Mouse (Mus musculus) heart, adult 2 months (tissue): ENCODE measurements around the gene Ift27. TPM values are rescaled to one million over a fixed set of nuclear protein-coding genes. Genes with fewer than 3 reads are reported as not detected.

ENCODE experiments used
- DNase-seq, 2 experiments: peaks; one replicate each; pipeline ENCODE4 v3.0.0; 2021
- H3K27ac ChIP-seq: fragments of 200-600 bp; 2 replicates; pipeline ENCODE4 v1.8.1; 2022
- H3K27me3 ChIP-seq: fragments of 200-500 bp; 2 replicates; pipeline ENCODE4 v1.6.1; 2012; ENCODE audit warnings: mild to moderate bottlenecking, low read length, inconsistent platforms, mixed read lengths; ENCODE audit not compliant: control insufficient read depth, insufficient read depth
- H3K36me3 ChIP-seq: fragments of 200-500 bp; 2 replicates; pipeline ENCODE4 v1.6.1; 2012; ENCODE audit warnings: low read length, inconsistent platforms; ENCODE audit not compliant: control insufficient read depth, insufficient read depth
- H3K4me1 ChIP-seq: fragments of 200-500 bp; 2 replicates; pipeline ENCODE4 v1.6.1; 2011; ENCODE audit warnings: low read length; ENCODE audit not compliant: control insufficient read depth, insufficient read depth
- H3K4me3 ChIP-seq: fragments of 200-600 bp; 2 replicates; pipeline ENCODE4 v1.8.1; 2022
- H3K79me2 ChIP-seq: fragments of 200-500 bp; replicated peaks from 2 replicates; pipeline ENCODE4 v1.6.1; 2012; ENCODE audit warnings: mild to moderate bottlenecking, inconsistent platforms, low read length, moderate library complexity, mixed read lengths; ENCODE audit not compliant: control insufficient read depth, insufficient read depth
- H3K9ac ChIP-seq: fragments of 200-500 bp; 2 replicates; pipeline ENCODE4 v1.6.1; 2012; ENCODE audit warnings: low read depth, mild to moderate bottlenecking, control low read depth, inconsistent platforms, low read length, mixed read lengths
- CTCF ChIP-seq: fragments of 200-600 bp; IDR thresholded peaks from 2 replicates; pipeline ENCODE4 v1.8.1; 2022; ENCODE audit warnings: antibody characterized with exemption, mild to moderate bottlenecking, moderate library complexity
- EP300 ChIP-seq: fragments of 200-500 bp; IDR thresholded peaks from 2 replicates; pipeline ENCODE4 v1.6.1; 2011; ENCODE audit warnings: low read depth, low read length, control low read depth; ENCODE audit not compliant: insufficient read depth
- POLR2A ChIP-seq: fragments of 200-500 bp; IDR thresholded peaks from 2 replicates; pipeline ENCODE4 v1.6.1; 2011; ENCODE audit warnings: mild to moderate bottlenecking, low read depth, low read length, control low read depth; ENCODE audit not compliant: insufficient read depth
- WGBS: fragments of 180-500 bp; shearing (Covaris S2); methylation state at CpG from one replicate; pipeline ENCODE4 v1.1.7; 2018; 5-methylcytosine and 5-hydroxymethylcytosine counted together
- intact Hi-C: fragments of 180-260 bp; cut with DNase I; formaldehyde crosslinking; loops from one replicate; pipeline ENCODE4 v1.15.1; 2025
- polyA plus RNA-seq: library from polyadenylated mRNA; depleted of rRNA; stranded (reverse); fragments of >200 nt; gene quantifications from 2 replicates; pipeline ENCODE4 v1.2.3, GENCODE M21; 2012; rRNA removed
- total RNA-seq, 2 experiments: library from RNA; stranded (reverse); gene quantifications; 2 replicates each; pipeline ENCODE4 v1.2.3; 2021

Ift27 gene
- total and polyA plus RNA-seq, 3 experiments, result 9.3 to 22.6 (median 10.0) TPM

DNA sequence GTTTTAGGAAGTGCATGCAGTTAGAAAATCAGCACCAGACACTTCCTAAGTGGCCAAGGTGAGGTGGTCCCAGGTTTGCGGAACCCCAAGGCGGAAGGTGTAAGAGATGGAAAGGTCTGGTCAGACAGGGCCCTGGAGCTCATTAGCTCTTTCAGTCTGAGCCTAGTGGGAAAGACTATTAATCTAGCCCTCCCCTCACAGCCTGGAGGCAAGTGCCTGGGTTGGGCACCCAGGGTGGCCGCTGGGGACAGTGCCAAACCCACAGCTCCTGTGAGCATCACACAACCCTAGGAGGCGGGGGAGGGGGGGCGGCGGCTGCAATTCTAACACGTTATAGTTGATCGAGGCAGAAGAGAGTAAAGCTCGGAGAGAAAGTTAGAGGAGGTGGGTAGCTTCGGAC is 57.7 kb downstream of the Ift27 start:
- DNase-seq, result no peak
- no peak overlapping the region for H3K27ac ChIP-seq
- no peak for TF ChIP-seq POLR2A
- TF ChIP-seq EP300, result no peak
- TF ChIP-seq CTCF, result no peak
- no peak overlapping the region for H3K9ac ChIP-seq
- H3K36me3 ChIP-seq, result no peaks in the 10 kb centered on the region
- no peaks in the 10 kb centered on the region for H3K79me2 ChIP-seq
- 69% methylated on average over 10 of the region's 10 CpGs for WGBS
- no peaks in the 10 kb centered on the region for H3K4me1 ChIP-seq
- peaks cover 1% of the 10 kb centered on the region; the same call in 1 of the 2 replicates for H3K27me3 ChIP-seq
- H3K4me3 ChIP-seq, result no peak overlapping the region
- intact Hi-C loops, result loop anchor here (10.0 kb wide), 1 partner anchor 181 kb away; no protein-coding TSS in a partner anchor

Other genes with a start within 250 kb of the Ift27 start
- 100 to 1,000 TPM; 260 to 299 TPM for gene Txn2, start 245.1 kb downstream of the Ift27 start, total RNA-seq
- 403 and 411 TPM in 2 replicates for gene Txn2, start 245.1 kb downstream of the Ift27 start, polyA plus RNA-seq
- under 1 TPM; 0.39 to 0.84 TPM for gene Foxred2, start 217.4 kb downstream of the Ift27 start, total RNA-seq
- 0.96 and 1.1 TPM in 2 replicates for gene Foxred2, start 217.4 kb downstream of the Ift27 start, polyA plus RNA-seq
- 10 to 100 TPM; 62.6 to 64.4 TPM for gene Eif3d, start 203.3 kb downstream of the Ift27 start, total RNA-seq
- 69.5 and 87.6 TPM in 2 replicates for gene Eif3d, start 203.3 kb downstream of the Ift27 start, polyA plus RNA-seq
- gene Cacng2, start 54.1 kb downstream of the Ift27 start, total RNA-seq, result not detected
- gene Cacng2, start 54.1 kb downstream of the Ift27 start, polyA plus RNA-seq, result 0.03 TPM in 1 of 2 replicates, not detected in the other
- under 1 TPM; 0.44 to 0.77 TPM for gene Pvalb, start 32.3 kb upstream of the Ift27 start, total RNA-seq
- gene Pvalb, start 32.3 kb upstream of the Ift27 start, polyA plus RNA-seq, result 0.37 and 0.56 TPM in 2 replicates
- 1 to 10 TPM; 1.6 to 1.8 TPM for gene Ncf4, start 70.7 kb upstream of the Ift27 start, total RNA-seq
- 4.5 and 4.9 TPM in 2 replicates for gene Ncf4, start 70.7 kb upstream of the Ift27 start, polyA plus RNA-seq
- under 1 TPM; 0.75 to 0.84 TPM for gene Csf2rb2, start 131.6 kb upstream of the Ift27 start, total RNA-seq
- 1.2 and 1.6 TPM in 2 replicates for gene Csf2rb2, start 131.6 kb upstream of the Ift27 start, polyA plus RNA-seq
- gene Csf2rb, start 151.6 kb upstream of the Ift27 start, total RNA-seq, result 1 to 10 TPM; 1.6 to 2.2 TPM
- 2.1 and 2.8 TPM in 2 replicates for gene Csf2rb, start 151.6 kb upstream of the Ift27 start, polyA plus RNA-seq
- not detected for gene Tex33, start 221.8 kb upstream of the Ift27 start, total RNA-seq
- gene Tex33, start 221.8 kb upstream of the Ift27 start, polyA plus RNA-seq, result 0.43 and 0.67 TPM in 2 replicates
- 10 to 100 TPM; 19.1 to 23.2 TPM for gene Tst, start 231.8 kb upstream of the Ift27 start, total RNA-seq
- 30.3 and 41.7 TPM in 2 replicates for gene Tst, start 231.8 kb upstream of the Ift27 start, polyA plus RNA-seq
- gene Mpst, start 232.3 kb upstream of the Ift27 start, total RNA-seq, result 10 to 100 TPM; 37.5 to 45.9 TPM
- 64.5 and 79.5 TPM in 2 replicates for gene Mpst, start 232.3 kb upstream of the Ift27 start, polyA plus RNA-seq